Mouse (Mus musculus): Measurements from ENCODE around the gene Ugcg.

GRCm38 (mm10) chr4:59213833-59214232 is 24.8 kb downstream of the Ugcg start:
- no peak for TF ChIP-seq ZNF384 (IDR thresholded peaks at IDR 0.05; ENCODE audit: low read depth, low read length)
- no peak for TF ChIP-seq GATA1 (IDR thresholded peaks at IDR 0.05; ENCODE audit: low read depth, low read length)
